Mouse (Mus musculus): ENCODE measurements around the gene Cdc34. TPM values are rescaled to one million over a fixed set of nuclear protein-coding genes. Genes with fewer than 3 reads are reported as not detected.
A peak's percentile ranks its signal among the peaks of the same experiment; 100 is the strongest.

Gene Cdc34
- total and polyA plus RNA-seq, 2 experiments from 2014 or later: 72.5 to 99.4 TPM

GRCm38 (mm10) chr10:79705951-79706350 lies 24.0 kb downstream of the Cdc34 start:
- ATAC-seq (ENCODE audit: low FRiP score): no peak

DNA sequence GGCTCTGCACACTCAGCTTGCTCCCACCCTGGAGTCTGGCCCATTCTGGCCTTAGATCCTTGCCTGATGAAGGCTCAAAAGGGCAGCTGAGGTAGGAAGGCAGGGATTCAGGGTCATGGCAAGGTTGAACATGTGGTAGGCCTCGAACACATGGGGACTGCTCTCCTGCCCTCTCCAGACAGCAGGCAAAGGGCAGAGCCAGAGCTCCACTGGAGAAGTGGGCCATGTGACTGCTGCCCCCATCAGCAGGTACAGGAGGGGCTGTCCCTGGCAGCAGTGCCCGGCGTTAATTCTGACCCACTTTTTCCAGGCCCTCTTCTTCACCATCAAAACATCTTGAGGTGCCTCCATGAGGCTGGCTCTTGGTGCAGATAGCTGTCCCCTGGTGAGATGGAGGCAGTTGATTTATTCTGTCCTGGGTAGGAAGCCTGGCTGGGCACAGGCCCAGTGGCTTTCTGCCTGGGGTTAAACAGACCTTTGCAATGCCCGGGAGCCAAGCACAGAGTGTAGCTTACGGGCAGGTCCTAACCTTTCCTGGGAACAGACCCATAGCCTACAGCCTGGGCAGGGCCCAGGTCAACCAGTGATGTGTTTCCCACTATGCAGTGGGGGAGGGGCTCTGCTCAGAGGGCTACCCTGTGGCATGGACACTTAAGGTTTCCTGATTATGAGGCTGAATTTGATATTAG lies 24.6 kb downstream of the Cdc34 start:
- Histone ChIP-seq H3K36me3 (ENCODE audit: insufficient read depth, low read length) (peaks cover 34% of the 10 kb centered on the region), H3K4me2 (ENCODE audit: low read depth, low read length, poor library complexity, severe bottlenecking) (peak overlapping the region; percentile 89), H3K9me3 (ENCODE audit: low read length) (no peaks in the 10 kb centered on the region), H3K4me3 (ENCODE audit: low read depth, low read length) (peak overlapping the region; percentile 54), H3K9ac (replicated peaks; ENCODE audit: low read length, poor library complexity, severe bottlenecking) (peak overlapping the region; percentile 34), H3K4me1 (ENCODE audit: insufficient read depth, low read length) (peaks cover 11% of the 10 kb centered on the region; the same call in 1 of the 2 replicates), H3K27ac (ENCODE audit: low read depth, low read length) (no peak overlapping the region), H3K27me3 (ENCODE audit: insufficient read depth, low read length) (no peaks in the 10 kb centered on the region)
- ATAC-seq (ENCODE audit: low FRiP score) (no peak), DNase-seq (ENCODE audit: low spot score) (no peak)
- no peak for TF ChIP-seq CTCF (IDR thresholded peaks at IDR 0.05)
- 83% methylated on average over 5 of the region's 5 CpGs for WGBS

More at GRCm38 (mm10) chr10:79705951-79706350, 24.0 kb downstream of the Cdc34 start:
- H3K27ac ChIP-seq (ENCODE audit: low read depth, low read length): no peak overlapping the region
- no peaks in the 10 kb centered on the region for H3K9me3 ChIP-seq (ENCODE audit: low read length)
- H3K9ac ChIP-seq (replicated peaks; ENCODE audit: low read length, poor library complexity, severe bottlenecking): peak overlapping the region; percentile 75; the same call in 1 of the 2 replicates
- H3K4me3 ChIP-seq (ENCODE audit: low read depth, low read length): peak overlapping the region; percentile 54
- H3K4me2 ChIP-seq (ENCODE audit: low read depth, low read length, poor library complexity, severe bottlenecking): peak overlapping the region; percentile 89
- WGBS: 86% methylated on average over 5 of the region's 5 CpGs
- H3K4me1 ChIP-seq (ENCODE audit: insufficient read depth, low read length): peaks cover 11% of the 10 kb centered on the region; the same call in 1 of the 2 replicates
- H3K27me3 ChIP-seq (ENCODE audit: insufficient read depth, low read length): no peaks in the 10 kb centered on the region
- no peak for TF ChIP-seq CTCF (IDR thresholded peaks at IDR 0.05)
- DNase-seq (ENCODE audit: low spot score): no peak
- H3K36me3 ChIP-seq (ENCODE audit: insufficient read depth, low read length): peaks cover 28% of the 10 kb centered on the region

GRCm38 (mm10) chr10:79707162-79707561 lies 25.2 kb downstream of the Cdc34 start:
- no peak overlapping the region for H3K9ac ChIP-seq (replicated peaks; ENCODE audit: low read length, poor library complexity, severe bottlenecking)
- peak overlapping the region; percentile 54; the same call in 1 of the 2 replicates for H3K4me3 ChIP-seq (ENCODE audit: low read depth, low read length)
- 89% methylated on average over 1 of the region's 1 CpGs for WGBS

GRCm38 (mm10) chr10:79707759-79708158 lies 25.8 kb downstream of the Cdc34 start:
- Histone ChIP-seq H3K4me2 (ENCODE audit: low read depth, low read length, poor library complexity, severe bottlenecking) (no peak overlapping the region), H3K4me1 (ENCODE audit: insufficient read depth, low read length) (peaks cover 11% of the 10 kb centered on the region; the same call in 1 of the 2 replicates), H3K27me3 (ENCODE audit: insufficient read depth, low read length) (no peaks in the 10 kb centered on the region), H3K27ac (ENCODE audit: low read depth, low read length) (no peak overlapping the region), H3K36me3 (ENCODE audit: insufficient read depth, low read length) (peaks cover 37% of the 10 kb centered on the region), H3K9ac (replicated peaks; ENCODE audit: low read length, poor library complexity, severe bottlenecking) (no peak overlapping the region), H3K4me3 (ENCODE audit: low read depth, low read length) (no peak overlapping the region), H3K9me3 (ENCODE audit: low read length) (no peaks in the 10 kb centered on the region)
- TF ChIP-seq CTCF (IDR thresholded peaks at IDR 0.05): no peak
- 65% methylated on average over 4 of the region's 4 CpGs for WGBS
- ATAC-seq (ENCODE audit: low FRiP score) (no peak), DNase-seq (ENCODE audit: low spot score) (no peak)

More at GRCm38 (mm10) chr10:79707162-79707561, 25.2 kb downstream of the Cdc34 start:
- DNase-seq (ENCODE audit: low spot score) (no peak), ATAC-seq (ENCODE audit: low FRiP score) (no peak)
- Histone ChIP-seq H3K27ac (ENCODE audit: low read depth, low read length) (no peak overlapping the region), H3K9me3 (ENCODE audit: low read length) (no peaks in the 10 kb centered on the region), H3K4me2 (ENCODE audit: low read depth, low read length, poor library complexity, severe bottlenecking) (peak overlapping the region; percentile 89; the same call in 1 of the 2 replicates), H3K27me3 (ENCODE audit: insufficient read depth, low read length) (no peaks in the 10 kb centered on the region), H3K4me1 (ENCODE audit: insufficient read depth, low read length) (peaks cover 11% of the 10 kb centered on the region; the same call in 1 of the 2 replicates), H3K36me3 (ENCODE audit: insufficient read depth, low read length) (peaks cover 37% of the 10 kb centered on the region)
- no peak for TF ChIP-seq CTCF (IDR thresholded peaks at IDR 0.05)

GRCm38 (mm10) chr10:79708668-79709067 lies 26.7 kb downstream of the Cdc34 start:
- Histone ChIP-seq H3K4me1 (ENCODE audit: insufficient read depth, low read length) (peaks cover 11% of the 10 kb centered on the region; the same call in 1 of the 2 replicates), H3K27me3 (ENCODE audit: insufficient read depth, low read length) (no peaks in the 10 kb centered on the region), H3K9ac (replicated peaks; ENCODE audit: low read length, poor library complexity, severe bottlenecking) (no peak overlapping the region), H3K4me2 (ENCODE audit: low read depth, low read length, poor library complexity, severe bottlenecking) (peak overlapping the region; percentile 18; the same call in 1 of the 2 replicates), H3K4me3 (ENCODE audit: low read depth, low read length) (no peak overlapping the region), H3K36me3 (ENCODE audit: insufficient read depth, low read length) (peaks cover 37% of the 10 kb centered on the region), H3K27ac (ENCODE audit: low read depth, low read length) (no peak overlapping the region), H3K9me3 (ENCODE audit: low read length) (no peaks in the 10 kb centered on the region)
- DNase-seq (ENCODE audit: low spot score): no peak
- no peak for TF ChIP-seq CTCF (IDR thresholded peaks at IDR 0.05)
- 95% methylated on average over 21 of the region's 21 CpGs for WGBS
- no peak for ATAC-seq (ENCODE audit: low FRiP score)

DNA sequence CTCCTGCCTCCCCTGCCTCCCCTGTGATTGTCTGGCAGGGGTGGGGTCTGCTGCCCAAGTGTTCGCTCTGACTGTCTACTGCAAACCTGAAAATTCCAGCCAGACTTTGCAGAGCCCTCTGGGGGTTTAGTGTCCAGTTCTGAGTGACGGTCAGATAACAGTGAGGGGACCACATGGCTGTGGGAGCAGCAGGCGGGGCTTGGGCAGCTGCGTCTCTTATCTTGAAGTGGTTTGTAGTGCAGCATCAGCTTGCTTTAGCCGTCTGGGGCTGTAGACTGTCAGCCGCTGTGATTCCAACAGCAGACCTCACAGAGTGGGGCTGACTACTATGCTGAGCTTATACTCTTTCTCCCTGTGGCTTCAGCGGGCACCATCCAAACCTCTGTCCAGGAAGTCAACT lies 27.3 kb downstream of the Cdc34 start:
- H3K4me3 ChIP-seq (ENCODE audit: low read depth, low read length): no peak overlapping the region
- peak overlapping the region; percentile 18; the same call in 1 of the 2 replicates for H3K4me2 ChIP-seq (ENCODE audit: low read depth, low read length, poor library complexity, severe bottlenecking)
- no peak overlapping the region for H3K27ac ChIP-seq (ENCODE audit: low read depth, low read length)
- DNase-seq (ENCODE audit: low spot score) (no peak), ATAC-seq (ENCODE audit: low FRiP score) (no peak)
- WGBS: 86% methylated on average over 7 of the region's 7 CpGs
- no peaks in the 10 kb centered on the region for H3K9me3 ChIP-seq (ENCODE audit: low read length)
- no peak for TF ChIP-seq CTCF (IDR thresholded peaks at IDR 0.05)
- peaks cover 37% of the 10 kb centered on the region for H3K36me3 ChIP-seq (ENCODE audit: insufficient read depth, low read length)
- H3K9ac ChIP-seq (replicated peaks; ENCODE audit: low read length, poor library complexity, severe bottlenecking): no peak overlapping the region
- peaks cover 11% of the 10 kb centered on the region; the same call in 1 of the 2 replicates for H3K4me1 ChIP-seq (ENCODE audit: insufficient read depth, low read length)
- no peaks in the 10 kb centered on the region for H3K27me3 ChIP-seq (ENCODE audit: insufficient read depth, low read length)

Data from midbrain, postnatal 0 days (tissue).